Mouse (Mus musculus) heart, embryonic 12.5 days (tissue): Measurements from ENCODE around the gene Ankrd53. TPM values are rescaled to one million over a fixed set of nuclear protein-coding genes. Genes with fewer than 3 reads are reported as not detected.
A peak's percentile ranks its signal among the peaks of the same experiment; 100 is the strongest.

Experiments
- ATAC-seq: fragments of 200-750 bp; cut with Nextera tagmentation; 2 replicates; pipeline ENCODE4 v1.8.0; 2017; ENCODE audit warnings: moderate TSS enrichment, moderate library complexity; ENCODE audit not compliant: insufficient number of reproducible peaks, low FRiP score
- H3K27ac ChIP-seq: fragments of 300-500 bp; sonication (generic); 2 replicates; pipeline ENCODE4 v1.5.1; 2016; ENCODE audit warnings: mild to moderate bottlenecking, moderate library complexity; ENCODE audit not compliant: poor library complexity, severe bottlenecking
- H3K27me3 ChIP-seq: fragments of 300-500 bp; sonication (generic); replicated peaks from 2 replicates; pipeline ENCODE4 v1.6.1; 2016; ENCODE audit warnings: mild to moderate bottlenecking, moderate library complexity
- H3K36me3 ChIP-seq: fragments of 300-500 bp; sonication (generic); 2 replicates; pipeline ENCODE4 v1.6.1; 2016; ENCODE audit warnings: mild to moderate bottlenecking, moderate library complexity
- H3K4me1 ChIP-seq: fragments of 300-500 bp; sonication (generic); replicated peaks from 2 replicates; pipeline ENCODE4 v1.6.1; 2016; ENCODE audit warnings: mild to moderate bottlenecking
- H3K4me2 ChIP-seq: fragments of 300-500 bp; sonication (generic); 2 replicates; pipeline ENCODE4 v1.6.1; 2016; ENCODE audit warnings: mild to moderate bottlenecking, moderate library complexity
- H3K4me3 ChIP-seq: fragments of 300-500 bp; sonication (generic); 2 replicates; pipeline ENCODE4 v1.5.1; 2016; ENCODE audit warnings: mild to moderate bottlenecking
- H3K9ac ChIP-seq: fragments of 300-500 bp; sonication (generic); 2 replicates; pipeline ENCODE4 v1.6.1; 2016; ENCODE audit warnings: mild to moderate bottlenecking, moderate library complexity
- H3K9me3 ChIP-seq: fragments of 300-500 bp; sonication (generic); replicated peaks from 2 replicates; pipeline ENCODE4 v1.6.1; 2016; ENCODE audit warnings: mild to moderate bottlenecking, moderate library complexity
- WGBS: fragments of 180-500 bp; shearing (Covaris S2); methylation state at CpG from one replicate; pipeline ENCODE4 v1.1.7; 2016; 5-methylcytosine and 5-hydroxymethylcytosine counted together
- polyA plus RNA-seq: library from polyadenylated mRNA; unstranded; fragments of >200 nt; fragmentation: Nextera tagmentation; extraction: Ambion mirVana; gene quantifications from 2 replicates; pipeline ENCODE4 v1.2.1, GENCODE M21; 2016

The Ankrd53 gene
- polyA plus RNA-seq, 1 experiment from 2014 or later: not detected

- no peak overlapping the region for H3K4me2 ChIP-seq
- no peaks in the 10 kb centered on the region; the same call in 1 of the 2 replicates for H3K4me1 ChIP-seq
- H3K9ac ChIP-seq: no peak overlapping the region
- H3K36me3 ChIP-seq: no peaks in the 10 kb centered on the region
- peaks cover 35% of the 10 kb centered on the region for H3K27me3 ChIP-seq
- no peak overlapping the region for H3K27ac ChIP-seq
- H3K4me3 ChIP-seq: no peak overlapping the region
- peaks cover 14% of the 10 kb centered on the region for H3K9me3 ChIP-seq
- no peak for ATAC-seq
- WGBS: 24% methylated on average over 13 of the region's 13 CpGs
These were observed 25.1 kb upstream of the Ankrd53 start for GRCm38 (mm10) chr6:83737311-83737710.

DNA sequence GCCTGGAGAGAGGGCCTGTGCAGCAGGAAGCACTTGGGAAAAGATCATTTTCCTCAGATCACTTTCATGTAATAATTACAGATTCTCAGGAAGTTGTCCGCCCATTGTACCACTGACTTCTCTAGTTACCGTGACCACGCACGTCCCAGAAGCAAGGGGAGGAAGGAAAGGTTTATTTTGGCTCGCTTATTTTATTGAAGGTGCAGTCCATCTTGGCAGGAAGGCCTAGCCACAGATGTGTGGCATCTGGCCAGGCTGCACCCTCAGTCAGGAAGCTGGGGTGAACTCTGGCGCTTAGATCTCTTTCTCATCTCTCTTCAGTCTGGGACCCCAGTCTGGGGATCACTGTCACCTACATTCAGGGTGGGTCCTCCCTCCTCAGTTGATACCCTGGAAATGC, 23.8 kb upstream of the Ankrd53 start:
- Histone ChIP-seq H3K9ac (no peak overlapping the region), H3K4me1 (no peaks in the 10 kb centered on the region; the same call in 1 of the 2 replicates), H3K9me3 (peaks cover 13% of the 10 kb centered on the region), H3K36me3 (no peaks in the 10 kb centered on the region), H3K4me2 (no peak overlapping the region), H3K4me3 (no peak overlapping the region), H3K27ac (no peak overlapping the region), H3K27me3 (peaks cover 42% of the 10 kb centered on the region)
- ATAC-seq: no peak
- 67% methylated on average over 6 of the region's 6 CpGs for WGBS

GRCm38 (mm10) chr6:83742761-83743160, 19.7 kb upstream of the Ankrd53 start, which contains the start of gene Atp6v1b1:
Gene Atp6v1b1, plus strand, starts transcription at chr6:83742990.
- Histone ChIP-seq H3K4me2 (no peak within 1 kb of the TSS), H3K27ac (no peak within 1 kb of the TSS), H3K9ac (no peak within 1 kb of the TSS), H3K36me3 (no peaks in the 10 kb centered on the region), H3K4me1 (no peaks in the 10 kb centered on the region; the same call in 1 of the 2 replicates), H3K9me3 (peaks cover 4% of the 10 kb centered on the region), H3K27me3 (peaks cover 64% of the 10 kb centered on the region), H3K4me3 (no peak within 1 kb of the TSS)
- ATAC-seq: no peak
- 48% methylated on average over 5 of the region's 5 CpGs for WGBS

DNA sequence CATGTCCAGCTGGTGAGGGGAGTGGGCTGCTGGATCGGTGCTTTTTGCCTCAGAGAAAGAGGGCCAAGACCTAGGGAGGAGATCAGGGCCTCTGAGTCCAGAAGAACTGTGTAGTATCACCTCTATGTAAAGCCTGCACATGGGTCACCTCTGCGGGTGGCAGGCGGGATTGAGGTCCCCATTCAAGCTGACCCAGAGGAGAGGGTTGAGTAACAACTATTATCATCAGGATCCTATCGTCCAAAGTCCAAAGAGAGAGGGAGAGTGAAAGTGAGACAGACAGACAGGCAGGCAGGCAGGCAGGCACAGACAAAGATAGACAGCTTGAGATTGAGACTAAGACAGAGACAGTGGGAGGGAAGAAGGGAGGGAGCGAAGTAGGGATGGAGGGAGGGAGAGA, 19.2 kb upstream of the Ankrd53 start:
- H3K9ac ChIP-seq: no peak overlapping the region
- no peak for ATAC-seq
- no peak overlapping the region for H3K4me2 ChIP-seq
- no peaks in the 10 kb centered on the region for H3K36me3 ChIP-seq
- peaks cover 4% of the 10 kb centered on the region for H3K9me3 ChIP-seq
- no peaks in the 10 kb centered on the region for H3K4me1 ChIP-seq
- no peak overlapping the region for H3K27ac ChIP-seq
- peaks cover 69% of the 10 kb centered on the region for H3K27me3 ChIP-seq
- no peak overlapping the region for H3K4me3 ChIP-seq
- WGBS: 59% methylated on average over 5 of the region's 5 CpGs

GRCm38 (mm10) chr6:83744126-83744525, 18.3 kb upstream of the Ankrd53 start:
- Histone ChIP-seq H3K27me3 (peaks cover 76% of the 10 kb centered on the region), H3K4me1 (no peaks in the 10 kb centered on the region), H3K27ac (no peak overlapping the region), H3K9ac (no peak overlapping the region), H3K36me3 (no peaks in the 10 kb centered on the region), H3K9me3 (peaks cover 4% of the 10 kb centered on the region), H3K4me3 (no peak overlapping the region), H3K4me2 (no peak overlapping the region)
- peak; percentile 46 for ATAC-seq
- WGBS: 71% methylated on average over 5 of the region's 5 CpGs

DNA sequence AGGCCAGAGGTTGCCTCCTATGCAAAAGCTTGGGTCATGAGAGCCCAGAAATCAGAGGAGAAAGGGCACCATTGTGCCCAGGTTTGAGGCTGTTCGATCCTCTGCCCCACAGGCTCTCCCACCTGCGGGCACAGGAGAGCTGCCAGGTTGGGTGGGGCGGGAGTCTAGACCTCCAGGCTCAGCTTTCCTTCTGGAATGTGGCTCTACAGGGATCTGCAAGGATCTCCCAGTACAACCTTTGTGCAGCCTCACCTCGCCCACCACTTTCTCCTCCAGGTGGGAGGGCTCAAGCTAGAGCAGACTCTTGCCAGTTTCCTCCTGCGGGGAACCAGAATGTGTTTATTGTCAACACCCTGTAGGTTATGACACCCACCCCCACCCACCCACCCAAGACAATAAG, 17.9 kb upstream of the Ankrd53 start:
- Histone ChIP-seq H3K4me3 (no peak overlapping the region), H3K27ac (no peak overlapping the region), H3K4me1 (no peaks in the 10 kb centered on the region), H3K9ac (no peak overlapping the region), H3K9me3 (peaks cover 4% of the 10 kb centered on the region), H3K4me2 (no peak overlapping the region), H3K27me3 (peaks cover 80% of the 10 kb centered on the region), H3K36me3 (no peaks in the 10 kb centered on the region)
- 59% methylated on average over 5 of the region's 5 CpGs for WGBS
- no peak for ATAC-seq

- ATAC-seq: no peak
- Histone ChIP-seq H3K27ac (no peak overlapping the region), H3K4me1 (no peaks in the 10 kb centered on the region), H3K9me3 (peaks cover 4% of the 10 kb centered on the region; the same call in 1 of the 2 replicates), H3K27me3 (peaks cover 79% of the 10 kb centered on the region), H3K4me3 (no peak overlapping the region), H3K4me2 (no peak overlapping the region), H3K9ac (no peak overlapping the region), H3K36me3 (no peaks in the 10 kb centered on the region)
- WGBS: 54% methylated on average over 2 of the region's 2 CpGs
These were observed 17.0 kb upstream of the Ankrd53 start for GRCm38 (mm10) chr6:83745466-83745865.

DNA sequence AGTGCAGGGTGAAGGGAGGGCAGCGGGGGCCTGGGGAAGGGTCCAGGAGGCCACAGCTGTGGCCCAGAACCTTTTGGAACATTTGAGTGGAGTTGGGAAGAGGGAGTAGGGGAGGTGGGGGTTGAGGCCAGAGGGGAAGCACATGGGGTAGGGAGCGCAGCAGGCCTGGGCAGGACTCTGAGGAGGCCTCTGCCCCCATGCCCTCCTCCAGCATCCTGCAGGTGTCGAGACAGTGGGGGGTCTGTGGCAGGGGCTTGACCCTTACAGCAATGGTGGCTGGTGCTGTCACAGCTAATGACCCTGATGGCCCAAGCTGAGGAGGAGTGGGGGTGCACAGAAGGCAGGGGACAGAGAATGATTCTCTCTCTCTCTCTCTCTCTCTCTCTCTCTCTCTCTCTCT, 13.2 kb upstream of the Ankrd53 start:
- H3K27ac ChIP-seq: no peak overlapping the region
- H3K4me3 ChIP-seq: no peak overlapping the region
- H3K36me3 ChIP-seq: no peaks in the 10 kb centered on the region
- WGBS: 32% methylated on average over 3 of the region's 3 CpGs
- no peaks in the 10 kb centered on the region for H3K9me3 ChIP-seq
- no peak overlapping the region for H3K4me2 ChIP-seq
- H3K4me1 ChIP-seq: no peaks in the 10 kb centered on the region
- no peak overlapping the region for H3K9ac ChIP-seq
- no peak for ATAC-seq
- peaks cover 91% of the 10 kb centered on the region for H3K27me3 ChIP-seq

DNA sequence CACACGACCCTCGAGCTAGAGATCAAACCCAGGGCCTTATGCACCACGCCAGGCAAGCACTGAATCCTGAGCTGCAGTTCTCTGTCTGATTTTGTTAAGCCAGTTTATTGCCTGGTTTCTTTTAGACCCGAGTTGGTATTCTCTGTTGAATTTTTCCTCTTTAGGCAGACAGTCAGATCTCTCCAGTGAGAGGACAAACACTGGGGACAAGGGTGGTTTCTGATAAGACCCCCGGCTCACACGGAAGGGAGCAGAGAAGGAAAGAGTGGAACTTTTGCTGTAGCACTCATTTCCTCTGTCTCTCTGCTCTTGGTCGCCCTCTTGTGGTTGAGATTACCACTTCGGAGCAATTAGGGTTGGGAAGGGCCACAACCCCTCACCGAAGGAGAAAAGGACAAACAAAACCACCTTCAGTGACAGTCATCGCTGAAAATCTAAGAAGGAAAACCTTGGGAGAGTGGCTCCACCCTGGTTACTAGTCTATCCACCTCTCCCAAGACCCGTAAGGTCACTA, 12.2 kb upstream of the Ankrd53 start:
- no peaks in the 10 kb centered on the region for H3K4me1 ChIP-seq

DNA sequence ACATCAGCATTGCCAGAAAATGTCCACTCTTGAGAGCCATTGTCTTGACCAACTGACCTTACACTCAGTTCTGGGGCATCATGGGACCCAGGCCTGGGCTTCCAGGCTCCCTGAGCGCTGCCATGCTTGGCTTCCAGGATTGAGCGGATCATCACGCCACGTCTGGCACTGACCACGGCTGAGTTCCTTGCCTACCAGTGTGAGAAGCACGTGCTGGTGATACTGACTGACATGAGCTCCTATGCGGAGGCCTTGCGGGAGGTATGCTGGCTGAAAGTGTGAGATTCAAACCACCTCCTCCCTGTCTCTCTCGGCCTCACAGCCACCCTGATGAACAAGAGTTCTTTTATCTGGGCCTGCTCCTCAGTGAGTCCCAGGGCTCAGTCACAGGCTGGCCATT, 6.4 kb upstream of the Ankrd53 start:
- H3K4me1 ChIP-seq: no peaks in the 10 kb centered on the region
- H3K27me3 ChIP-seq: peaks cover 94% of the 10 kb centered on the region
- no peaks in the 10 kb centered on the region for H3K9me3 ChIP-seq
- ATAC-seq: no peak
- 64% methylated on average over 9 of the region's 9 CpGs for WGBS
- no peak overlapping the region for H3K27ac ChIP-seq
- no peak overlapping the region for H3K4me3 ChIP-seq
- no peaks in the 10 kb centered on the region for H3K36me3 ChIP-seq
- H3K9ac ChIP-seq: no peak overlapping the region
- H3K4me2 ChIP-seq: no peak overlapping the region

More for the DNA sequence above, 12.2 kb upstream of the Ankrd53 start:
- H3K9me3 ChIP-seq: no peaks in the 10 kb centered on the region
- 0 out of 2 replicates have a peak, but pooled peaks have one; percentile 53 for ATAC-seq
- H3K9ac ChIP-seq: no peak overlapping the region
- H3K27ac ChIP-seq: no peak overlapping the region
- no peaks in the 10 kb centered on the region for H3K36me3 ChIP-seq
- peaks cover 91% of the 10 kb centered on the region for H3K27me3 ChIP-seq
- 9% methylated on average over 11 of the region's 11 CpGs for WGBS
- H3K4me2 ChIP-seq: peak overlapping the region; percentile 38
- no peak overlapping the region for H3K4me3 ChIP-seq

GRCm38 (mm10) chr6:83762880-83763431, 512 bp downstream of the Ankrd53 start:
- 2% methylated on average over 35 of the region's 35 CpGs for WGBS
- H3K4me1 ChIP-seq: peaks cover 24% of the 10 kb centered on the region
- peak overlapping the region; percentile 45 for H3K4me3 ChIP-seq
- peak; percentile 66 for ATAC-seq
- H3K9ac ChIP-seq: peak overlapping the region; percentile 64
- peaks cover 72% of the 10 kb centered on the region for H3K27me3 ChIP-seq
- H3K9me3 ChIP-seq: no peaks in the 10 kb centered on the region
- no peaks in the 10 kb centered on the region; the same call in 1 of the 2 replicates for H3K36me3 ChIP-seq
- peak overlapping the region; percentile 82 for H3K4me2 ChIP-seq
- no peak overlapping the region for H3K27ac ChIP-seq

- H3K27me3 ChIP-seq: peaks cover 35% of the 10 kb centered on the region
- ATAC-seq: no peak
- no peak overlapping the region for H3K9ac ChIP-seq
- no peak overlapping the region for H3K4me3 ChIP-seq
- H3K36me3 ChIP-seq: peaks cover 37% of the 10 kb centered on the region
- peaks cover 24% of the 10 kb centered on the region for H3K4me1 ChIP-seq
- H3K9me3 ChIP-seq: no peaks in the 10 kb centered on the region
- no peak overlapping the region for H3K4me2 ChIP-seq
- 40% methylated on average over 3 of the region's 3 CpGs for WGBS
- no peak overlapping the region for H3K27ac ChIP-seq
These were observed 4.5 kb downstream of the Ankrd53 start for GRCm38 (mm10) chr6:83766982-83767381.
